Mouse (Mus musculus) large intestine, adult 2 months (tissue): Measurements from ENCODE around the gene Cd36. TPM values are rescaled to one million over a fixed set of nuclear protein-coding genes. Genes with fewer than 3 reads are reported as not detected.
"Not testable (repeated sequence)": the region's sequence is repeated elsewhere in the genome, so short reads cannot be mapped to it uniquely, and the experiment has no call there.

Experiments used
- DNase-seq: peaks from one replicate; pipeline ENCODE4 v3.0.0-alpha.2; 2012; ENCODE audit warnings: low read depth, low spot score
- WGBS: fragments of 180-500 bp; shearing (Covaris S2); methylation state at CpG from one replicate; pipeline ENCODE4 v1.1.7; 2018; 5-methylcytosine and 5-hydroxymethylcytosine counted together
- polyA plus RNA-seq: library from polyadenylated mRNA; depleted of rRNA; stranded (reverse); fragments of >200 nt; gene quantifications from 2 replicates; pipeline ENCODE4 v1.2.3, GENCODE M21; 2012; rRNA removed

Cd36 gene
- 6.6 and 12.2 TPM in 2 replicates for polyA plus RNA-seq

DNA sequence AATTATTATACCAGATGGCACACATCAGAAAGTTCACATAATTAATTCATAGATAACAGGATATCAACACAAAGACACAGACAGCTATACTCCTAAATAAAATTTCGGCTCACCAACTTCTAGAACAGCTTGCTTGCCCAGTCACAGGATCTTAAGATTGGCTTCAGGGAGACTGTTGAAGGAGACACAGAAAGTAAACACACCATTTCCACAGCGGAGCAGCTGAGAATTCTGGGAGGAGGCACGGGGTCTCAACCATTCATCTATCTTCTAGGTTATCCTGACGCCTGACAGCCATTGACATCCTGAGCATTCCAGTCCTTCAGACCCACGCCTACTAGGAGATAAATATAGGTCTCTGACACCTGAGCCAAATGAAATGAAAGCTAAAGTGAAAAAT is at the start of gene Cd36:
TSS of gene Cd36 (minus strand) at position 204 of the 400 bp plus-strand sequence.
- 33% methylated on average over 5 of the region's 5 CpGs for WGBS
- DNase-seq: no peak

DNA sequence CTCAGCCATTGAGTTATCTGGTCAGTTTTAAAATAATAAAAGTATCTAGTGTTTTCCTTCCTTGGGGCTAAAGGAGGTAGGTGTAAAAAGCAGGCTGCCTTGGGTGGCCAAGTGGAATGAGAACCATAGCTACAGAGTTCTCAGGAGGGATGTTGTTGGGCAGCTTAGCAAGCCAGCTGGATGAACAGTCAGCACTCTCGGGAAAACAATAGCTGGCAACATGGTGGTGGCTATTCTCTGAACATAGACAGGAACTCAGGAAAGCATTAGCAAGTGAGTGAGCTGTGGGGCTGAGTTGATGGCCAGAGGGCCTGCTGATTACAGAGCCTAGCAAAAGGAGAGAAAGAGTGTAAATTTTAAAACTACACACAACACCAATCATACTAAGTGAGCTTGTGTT is 45.9 kb upstream of the Cd36 start:
- no peak for DNase-seq
- 75% methylated on average over 1 of the region's 1 CpGs for WGBS

DNA sequence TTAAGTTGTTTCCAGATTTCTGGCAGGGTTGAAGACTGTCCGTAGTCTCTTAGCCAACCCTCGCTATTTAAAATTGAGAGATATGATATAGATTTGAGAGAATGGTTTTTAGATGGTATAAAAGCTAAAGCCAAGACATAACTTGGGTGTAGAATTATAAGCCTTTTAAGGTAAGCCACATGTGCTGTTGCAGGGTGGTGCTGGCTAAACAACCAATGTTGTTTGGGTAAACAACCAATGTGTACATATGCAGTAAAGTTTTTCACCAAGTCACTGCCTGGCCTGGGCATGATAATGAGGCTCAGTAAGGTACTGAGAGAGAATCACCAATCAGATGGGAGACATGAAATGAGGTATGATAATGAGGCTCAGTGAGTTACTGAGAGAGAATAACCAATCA is 43.0 kb upstream of the Cd36 start:
- not testable (repeated sequence) for DNase-seq
- WGBS: 98% methylated on average over 2 of the region's 2 CpGs

DNA sequence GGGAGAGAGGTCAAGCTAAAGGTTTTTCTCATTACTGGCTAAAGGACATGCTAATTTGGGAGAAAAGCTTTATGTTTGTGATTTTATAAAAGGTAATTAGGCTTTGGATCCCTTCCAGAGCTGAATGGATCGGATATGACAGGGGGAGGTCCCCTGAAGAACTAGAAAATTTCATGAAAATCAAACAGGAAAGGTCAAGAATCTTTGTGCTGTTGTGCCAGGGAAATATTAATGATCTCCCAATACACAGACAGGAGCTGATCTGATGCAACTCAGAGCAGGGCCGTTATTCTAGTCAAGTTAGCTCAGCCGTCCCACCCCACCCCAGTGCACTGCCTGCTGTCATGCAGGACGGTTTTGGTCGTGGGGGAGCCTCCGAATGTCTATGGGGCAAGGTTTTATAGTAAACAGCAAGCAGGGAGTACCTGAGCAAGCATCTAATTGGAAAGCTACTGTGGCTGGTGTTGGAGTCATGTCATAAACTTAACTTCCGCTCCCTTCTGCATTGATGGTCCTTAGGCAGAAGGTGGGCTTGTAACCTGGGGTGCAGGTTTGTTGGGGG is 40.5 kb upstream of the Cd36 start:
- no peak for DNase-seq
- WGBS: 35% methylated on average over 7 of the region's 7 CpGs

DNA sequence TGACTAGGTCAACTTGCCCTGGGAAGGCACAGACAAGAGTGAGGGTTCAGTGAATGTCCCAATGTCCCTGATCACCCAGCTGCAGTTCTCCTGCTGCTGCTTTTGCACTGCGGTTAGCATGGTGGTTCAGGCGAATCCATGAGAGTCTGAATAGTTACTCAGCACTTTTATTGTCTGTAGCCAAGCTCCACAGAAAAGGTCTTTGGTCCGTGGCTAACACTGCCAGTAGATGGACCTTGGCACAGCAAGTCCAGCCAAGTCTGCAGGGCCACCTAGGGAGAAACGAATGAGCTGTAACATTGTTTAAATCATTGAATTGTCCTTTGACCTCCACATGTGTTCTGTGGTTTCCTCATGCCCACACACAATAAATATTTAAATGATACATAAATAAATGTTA is 39.9 kb upstream of the Cd36 start:
- WGBS: 33% methylated on average over 4 of the region's 4 CpGs
- DNase-seq: no peak

DNA sequence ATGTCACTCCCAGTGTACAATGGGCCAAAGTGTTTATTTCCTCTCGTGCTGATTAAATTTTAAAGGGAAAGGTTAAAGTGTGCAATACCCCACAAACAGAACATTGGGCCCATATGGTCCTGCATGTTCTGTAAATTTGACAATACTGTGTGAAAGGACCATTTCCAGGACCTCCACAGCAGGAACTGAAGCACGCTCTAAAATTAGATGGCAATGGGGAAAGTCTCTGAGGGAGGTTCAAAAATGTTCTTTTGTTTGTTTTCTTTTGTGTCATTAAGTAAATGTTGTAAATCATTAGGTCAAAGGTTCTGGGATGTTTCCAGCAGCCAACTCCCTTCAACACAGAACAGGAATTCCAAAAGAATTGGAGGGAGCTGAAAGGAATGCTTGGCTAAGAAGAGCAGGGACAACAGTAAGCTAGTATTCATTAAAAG is 35.5 kb upstream of the Cd36 start:
- no peak for DNase-seq
- WGBS: 26% methylated on average over 2 of the region's 2 CpGs

DNA sequence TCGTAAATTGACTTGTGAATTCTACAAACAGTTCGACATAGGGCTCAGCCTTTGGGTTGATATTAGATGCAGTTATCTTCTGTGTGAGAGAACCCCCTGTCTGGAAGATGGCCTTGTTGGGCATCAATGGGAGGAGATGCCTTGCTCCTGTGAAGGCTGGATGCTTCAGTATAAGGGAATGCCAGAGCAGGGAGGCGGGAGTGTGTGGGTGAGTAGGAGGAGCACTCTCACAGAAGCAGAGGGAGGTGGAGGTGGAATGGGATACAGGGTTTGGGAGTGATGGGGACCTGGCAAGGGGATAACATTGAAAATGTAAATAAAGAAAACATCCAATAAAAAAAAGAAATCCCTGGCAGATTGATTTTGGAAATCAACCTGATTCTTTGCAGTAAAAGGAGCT is 35.0 kb upstream of the Cd36 start:
- no peak for DNase-seq
- 72% methylated on average over 3 of the region's 3 CpGs for WGBS

DNA sequence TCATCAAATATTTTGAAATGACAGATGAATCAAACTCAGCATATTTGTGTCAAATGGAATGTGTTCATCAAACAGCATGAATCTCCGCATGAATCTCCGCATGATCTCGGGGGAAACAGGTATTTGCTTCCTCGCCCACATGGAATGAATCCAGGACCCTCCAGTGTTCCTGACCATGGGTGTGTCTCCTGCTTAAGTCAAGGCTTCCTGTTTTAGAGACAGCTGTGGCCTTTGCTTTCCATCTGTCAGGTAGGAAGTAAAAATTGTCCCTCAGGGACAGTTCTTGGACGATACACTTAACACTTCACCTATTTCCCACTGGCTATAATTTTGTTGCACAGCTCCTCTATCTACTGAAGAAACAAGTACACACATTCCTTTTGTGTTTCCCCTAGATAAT is 30.4 kb upstream of the Cd36 start:
- no peak for DNase-seq
- WGBS: 69% methylated on average over 5 of the region's 5 CpGs

DNA sequence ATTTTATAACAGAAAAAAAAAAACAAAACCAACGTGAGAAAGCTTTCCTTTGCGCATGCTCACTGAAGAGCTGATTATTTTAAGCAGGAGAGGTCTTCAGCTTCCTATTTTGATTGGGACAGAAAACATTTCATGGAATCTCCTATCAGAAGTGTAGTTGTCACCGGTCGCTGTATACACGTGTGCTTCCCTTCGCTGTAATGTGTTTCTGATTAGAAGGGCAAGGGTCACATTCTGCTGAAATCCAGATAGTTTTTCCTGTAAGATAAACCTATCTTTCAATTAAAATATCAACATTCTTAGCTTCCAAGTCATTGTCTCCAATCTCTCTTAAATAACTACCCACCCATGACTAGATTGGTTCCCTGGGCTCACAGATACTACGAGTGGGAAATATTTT is 16.2 kb upstream of the Cd36 start:
- no peak for DNase-seq
- 64% methylated on average over 7 of the region's 7 CpGs for WGBS

DNA sequence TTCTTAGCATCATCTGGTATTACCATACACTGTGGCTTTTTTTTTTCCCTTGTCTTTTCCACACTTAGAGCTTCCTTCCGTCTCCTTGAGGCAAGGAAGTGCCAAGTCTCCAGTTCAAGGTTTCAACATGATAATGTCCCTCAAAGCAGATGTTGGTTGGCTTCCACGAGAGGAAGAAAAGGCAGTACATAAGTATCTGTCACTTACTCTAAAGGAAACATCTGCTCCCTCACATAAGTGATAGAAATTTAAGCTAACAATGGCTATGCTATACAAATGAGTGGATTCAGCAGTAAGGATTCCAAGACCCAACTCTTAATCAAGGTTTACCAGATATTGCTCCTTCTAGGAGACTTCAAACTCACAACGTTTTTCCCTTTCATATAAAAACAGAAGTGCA is 10.3 kb upstream of the Cd36 start:
- no peak for DNase-seq
- 56% methylated on average over 3 of the region's 3 CpGs for WGBS

DNA sequence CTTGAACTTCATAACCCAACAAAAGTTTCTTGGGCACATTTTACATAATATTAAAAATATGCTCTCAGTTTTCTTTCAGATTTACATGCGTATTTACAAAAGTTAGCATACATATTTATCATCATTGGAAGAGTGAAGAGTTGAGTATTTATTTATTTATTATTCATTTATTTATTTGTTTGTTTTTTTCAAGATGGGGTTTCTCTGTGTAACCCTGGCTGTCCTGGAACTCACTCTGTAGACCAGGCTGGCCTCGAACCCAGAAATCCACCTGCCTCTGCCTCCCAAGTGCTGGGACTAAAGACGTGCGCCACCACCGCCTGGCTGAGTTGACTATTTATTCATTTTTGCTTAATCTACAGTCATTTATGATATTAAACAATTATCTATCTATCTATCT is 9.0 kb upstream of the Cd36 start:
- DNase-seq: not testable (repeated sequence)
- WGBS: 95% methylated on average over 5 of the region's 5 CpGs

DNA sequence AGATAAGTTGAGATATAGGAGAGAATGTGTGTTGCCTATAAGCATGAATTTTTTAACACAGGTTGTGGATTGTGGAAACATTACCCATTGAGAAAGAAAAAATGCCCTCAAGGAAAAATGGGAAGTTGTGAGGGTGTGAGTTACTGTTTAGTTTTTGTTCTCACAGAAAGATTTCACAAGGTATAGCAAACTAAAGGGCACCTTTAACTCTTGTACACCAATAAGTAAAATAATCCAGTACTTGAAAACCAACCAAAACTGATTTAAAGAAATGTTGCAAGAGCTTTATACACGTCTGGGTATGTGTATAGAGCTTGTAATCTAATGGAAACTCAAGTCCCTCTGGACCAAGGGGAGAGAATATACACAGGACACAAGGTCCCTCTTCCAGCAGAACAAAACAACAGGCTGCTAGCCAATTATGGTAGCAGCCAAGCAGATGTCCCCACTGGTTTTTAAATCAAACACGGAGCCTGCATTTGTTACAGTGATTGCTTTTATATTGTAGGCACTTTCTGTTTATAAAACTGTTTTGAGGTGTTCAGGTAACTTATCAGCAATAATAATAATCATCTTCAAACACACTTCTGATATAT is 5.1 kb upstream of the Cd36 start:
- 56% methylated on average over 2 of the region's 2 CpGs for WGBS
- DNase-seq: no peak

DNA sequence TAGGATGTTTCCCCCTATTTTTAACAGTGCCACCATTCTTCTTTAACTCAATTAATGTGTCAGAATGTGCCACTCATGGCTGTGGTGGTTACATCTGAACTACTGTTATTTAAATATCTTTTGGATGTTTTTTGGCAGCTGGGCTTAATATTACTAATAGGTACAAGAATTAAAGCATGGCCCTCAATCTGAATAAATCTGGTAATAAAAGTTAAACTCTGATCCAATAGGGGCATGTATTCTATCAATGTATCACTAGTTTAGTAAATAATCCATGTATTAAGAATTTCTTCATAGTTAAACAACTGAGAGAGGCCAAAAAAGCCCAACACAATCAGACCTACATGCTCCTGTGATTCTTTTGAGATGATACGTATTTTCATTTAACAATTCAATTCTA is 690 bp upstream of the Cd36 start:
- no peak for DNase-seq
- WGBS: 86% methylated on average over 1 of the region's 1 CpGs

DNA sequence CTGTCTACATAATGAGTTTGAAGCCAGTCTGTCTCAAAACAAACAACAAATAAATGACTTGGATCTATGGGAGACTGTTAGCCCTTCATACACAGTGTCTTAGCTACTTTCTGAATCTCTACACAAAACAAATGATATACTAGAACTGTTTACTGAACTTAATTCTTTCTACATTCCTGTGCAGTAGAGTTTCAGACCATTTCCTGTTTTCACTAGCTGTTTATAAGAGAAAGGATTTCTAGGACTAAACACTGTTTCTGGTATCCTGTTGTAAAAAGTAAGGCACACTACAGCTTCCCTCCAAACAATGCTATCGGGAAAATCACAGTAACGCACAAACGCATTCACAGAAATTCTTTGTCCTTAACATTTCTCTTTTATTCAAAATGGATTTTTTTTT is 2.2 kb downstream of the Cd36 start:
- WGBS: 70% methylated on average over 3 of the region's 3 CpGs
- no peak for DNase-seq

DNA sequence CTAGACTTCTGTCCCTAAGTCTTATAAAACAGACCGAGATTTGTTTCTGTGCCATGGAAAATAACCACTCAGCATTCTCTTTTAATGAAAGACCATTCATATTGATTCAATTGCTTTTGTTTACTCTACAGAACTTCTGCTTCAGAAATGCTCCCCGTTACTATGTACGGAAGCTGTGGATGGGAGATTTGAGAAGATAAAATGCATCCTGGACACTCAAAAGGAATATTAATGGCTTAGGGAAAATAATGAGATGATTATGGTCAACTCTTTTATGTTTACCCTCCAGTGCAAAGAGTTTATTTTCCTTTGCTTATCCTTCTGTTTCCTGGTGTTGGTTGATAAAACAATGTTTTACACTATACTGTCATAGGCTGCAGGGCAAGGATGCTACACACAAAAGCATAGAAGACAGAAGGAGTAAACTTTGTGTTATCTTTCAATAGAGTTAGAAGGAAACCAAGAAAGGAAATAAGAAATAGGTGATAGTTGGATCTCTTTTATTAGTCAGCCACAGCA is 5.2 kb downstream of the Cd36 start:
- DNase-seq: no peak
- 74% methylated on average over 3 of the region's 3 CpGs for WGBS

DNA sequence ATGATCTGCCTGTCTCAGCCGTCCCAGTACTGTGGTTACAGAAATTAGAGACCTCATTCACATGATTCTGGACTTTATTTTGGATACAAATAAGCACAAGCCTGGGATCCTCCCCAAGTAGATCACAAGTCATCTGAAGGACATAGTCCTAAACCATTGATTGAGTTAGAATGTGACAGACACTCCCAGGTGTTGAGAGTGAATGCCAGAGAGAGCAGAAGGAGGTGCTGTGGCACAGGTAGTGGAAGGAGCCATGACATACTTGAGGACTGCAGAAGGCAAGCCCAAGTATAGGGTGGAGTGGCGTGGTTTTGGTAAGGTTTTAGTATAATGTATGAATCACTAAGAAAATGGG is 7.1 kb downstream of the Cd36 start:
- WGBS: 75% methylated on average over 2 of the region's 2 CpGs
- no peak for DNase-seq

DNA sequence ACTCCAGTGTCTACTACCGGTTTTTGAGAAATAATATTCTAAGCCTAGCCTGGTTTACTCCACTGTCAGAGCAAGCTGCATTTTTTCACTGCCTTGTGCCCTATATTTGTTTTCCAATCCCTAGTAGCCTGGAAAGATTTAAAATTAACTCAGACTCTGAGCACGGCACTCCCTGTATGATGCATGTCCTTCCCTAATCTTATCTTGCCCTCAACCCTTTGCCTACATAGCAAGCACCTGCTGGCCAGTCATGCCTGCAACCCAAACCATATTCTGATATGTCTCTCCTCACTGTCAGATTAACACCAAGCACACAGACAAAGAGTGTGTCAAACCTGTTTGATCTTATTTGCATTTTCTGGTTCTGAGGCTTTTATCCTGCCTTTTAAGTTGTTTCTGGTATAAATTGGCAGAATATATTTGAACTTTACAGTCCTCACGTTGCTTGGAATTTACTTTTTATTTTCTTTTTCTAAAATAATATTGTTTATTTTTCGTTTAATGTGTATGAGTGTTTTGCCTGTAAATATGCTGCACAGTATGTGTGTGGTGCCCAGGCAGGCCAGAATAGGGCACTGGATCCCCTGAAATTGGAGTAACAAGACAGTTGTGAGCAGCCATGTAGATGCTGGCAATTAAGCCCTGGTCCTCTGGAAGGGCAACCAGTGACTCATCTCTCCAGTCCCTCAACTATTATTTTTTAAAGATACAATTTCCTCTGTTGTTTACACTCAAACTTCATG is 7.6 kb downstream of the Cd36 start:
- DNase-seq: no peak

DNA sequence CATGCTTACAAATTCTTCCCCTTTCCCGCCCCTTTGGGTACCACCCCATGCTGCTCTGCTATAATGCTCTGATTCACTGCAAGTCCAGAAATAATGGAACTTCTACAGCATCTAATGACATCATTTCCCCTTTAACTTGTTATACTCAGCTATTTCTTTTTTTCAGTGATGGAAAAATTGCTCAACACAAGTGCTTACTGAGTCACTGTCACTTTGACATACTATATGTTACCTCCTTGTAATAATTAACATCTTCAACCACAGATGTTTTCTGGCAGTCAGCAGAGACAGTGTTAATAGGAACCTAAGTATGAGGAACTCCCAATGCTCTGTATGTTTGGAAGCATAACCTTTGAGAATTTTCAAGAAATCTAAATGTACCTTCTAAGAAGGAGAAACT is 8.7 kb downstream of the Cd36 start:
- WGBS: 74% methylated on average over 1 of the region's 1 CpGs

More for the DNA sequence above, 7.6 kb downstream of the Cd36 start:
- WGBS: 49% methylated on average over 4 of the region's 4 CpGs

DNA sequence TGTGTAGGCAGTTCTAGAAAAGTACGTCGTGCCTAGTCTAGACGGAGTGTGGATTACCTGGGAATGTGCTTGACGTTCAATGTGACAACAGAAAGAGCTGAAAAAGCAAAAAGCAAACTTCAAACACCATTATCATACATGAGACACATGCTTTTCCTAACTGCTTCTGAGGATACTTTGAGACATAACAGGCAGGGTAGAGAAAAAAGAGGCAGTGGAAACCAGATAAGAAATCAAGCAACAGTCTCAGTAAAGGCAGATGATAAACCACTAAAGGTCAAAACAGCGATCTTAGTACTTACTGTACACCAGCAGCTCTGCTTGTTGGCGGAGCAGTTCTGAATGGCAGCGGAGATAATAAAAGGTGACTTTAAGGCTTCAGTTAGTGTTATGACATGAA is 11.6 kb downstream of the Cd36 start:
- 62% methylated on average over 7 of the region's 7 CpGs for WGBS
- DNase-seq: no peak

More for the DNA sequence above, 8.7 kb downstream of the Cd36 start:
- no peak for DNase-seq

DNA sequence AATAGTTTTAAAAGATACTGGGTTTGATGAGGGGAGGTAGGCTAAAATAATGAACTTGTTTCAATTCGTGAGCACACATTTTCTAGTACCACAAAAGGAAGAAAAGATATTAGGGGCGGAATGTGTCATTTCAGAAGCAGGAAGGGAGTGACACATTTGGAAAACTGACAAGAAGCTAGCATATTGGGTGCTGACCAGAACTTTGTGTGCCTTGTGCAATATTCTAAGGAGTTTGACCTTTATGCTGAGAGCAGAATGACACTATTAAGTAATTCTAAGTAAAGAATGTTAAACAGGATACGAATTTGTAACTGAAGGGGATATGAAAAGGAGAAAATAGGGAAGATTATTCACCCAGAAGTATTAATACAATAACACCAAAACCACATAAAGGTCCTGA is 12.0 kb downstream of the Cd36 start:
- no peak for DNase-seq
- 12% methylated on average over 3 of the region's 3 CpGs for WGBS

DNA sequence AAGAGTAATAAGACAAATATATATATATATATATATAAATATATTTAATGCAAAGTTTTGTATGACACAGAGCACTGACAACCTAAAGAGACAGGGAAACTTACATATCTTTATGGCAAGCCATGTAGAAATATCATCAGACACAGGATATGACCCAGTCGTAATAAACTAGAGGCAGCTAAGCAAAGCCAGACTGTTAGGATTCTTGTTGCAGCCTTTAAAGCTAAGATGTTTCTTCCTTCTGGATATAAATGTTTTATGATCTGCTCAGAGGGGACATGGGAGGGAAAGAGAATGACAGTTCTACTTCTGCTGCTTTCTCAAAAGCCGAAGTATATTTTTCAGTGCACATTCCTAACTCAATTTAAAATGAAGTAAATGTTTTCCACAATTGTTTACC is 14.3 kb downstream of the Cd36 start:
- DNase-seq: no peak
- WGBS: 58% methylated on average over 2 of the region's 2 CpGs
